Mouse (Mus musculus) yolk sac, embryonic 10.5 days (tissue): ENCODE data around the gene Cep170.
"Not testable (repeated sequence)": the region's sequence is repeated elsewhere in the genome, so short reads cannot be mapped to it uniquely, and the experiment has no call there.

Experiments
- DNase-seq: peaks from one replicate; pipeline ENCODE4 v3.0.0-alpha.2; 2017; ENCODE audit warnings: low spot score

Gene Cep170

DNA sequence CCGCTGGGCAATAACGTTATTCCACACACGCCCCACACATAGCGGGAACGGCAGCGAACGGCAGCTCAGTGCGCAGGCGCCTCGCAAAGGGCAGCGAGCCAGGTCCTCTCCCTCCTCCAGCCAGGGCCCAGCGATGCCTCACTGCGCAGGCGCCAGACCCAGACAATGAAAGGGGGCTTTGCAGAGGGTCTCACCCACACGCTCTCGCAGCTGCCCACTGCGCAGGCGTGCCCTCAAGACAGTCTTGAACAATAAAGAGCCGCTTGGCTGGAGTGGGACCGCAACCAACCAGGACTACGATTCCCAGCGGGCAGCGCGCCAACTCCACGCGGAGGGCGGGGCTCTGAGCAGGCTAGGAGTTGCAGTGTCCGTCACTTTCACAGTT is at the start of gene Cep170:
Cep170 (minus strand) TSS at position 32 of the 385 bp plus-strand sequence.
- peak; percentile 97 for DNase-seq

DNA sequence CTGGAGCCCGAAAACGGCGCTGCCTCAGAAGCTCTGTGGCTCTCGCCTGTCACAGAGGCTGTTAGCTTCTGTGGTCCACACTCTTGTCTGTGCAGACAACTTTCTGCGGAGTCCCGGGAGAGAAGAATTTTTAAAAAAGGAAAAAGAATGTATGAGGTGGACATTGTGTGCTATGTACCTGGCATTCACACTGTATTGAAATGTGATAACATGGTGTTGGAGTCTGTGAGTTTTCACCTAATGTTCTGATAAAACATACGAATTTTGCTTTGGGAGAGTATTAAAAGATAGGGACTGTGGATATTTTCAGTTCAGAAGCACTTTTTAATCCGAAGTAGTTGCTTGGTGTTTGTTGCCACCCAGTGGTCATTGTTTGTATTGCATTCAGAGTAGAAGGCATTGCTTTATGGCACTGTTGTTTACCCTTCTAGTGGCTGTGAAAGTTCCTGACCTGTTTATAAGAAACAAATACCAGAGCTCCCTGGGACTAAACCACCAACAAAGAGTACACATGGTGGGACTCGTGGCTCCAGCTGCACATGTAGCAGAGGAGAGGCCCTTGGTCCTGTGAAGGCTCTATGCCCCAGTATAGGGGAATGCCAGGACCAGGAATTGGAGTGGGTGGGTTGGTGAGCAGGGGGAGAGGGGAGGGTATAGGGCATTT is 48.2 kb upstream of the Cep170 start:
- peak; percentile 40 for DNase-seq

DNA sequence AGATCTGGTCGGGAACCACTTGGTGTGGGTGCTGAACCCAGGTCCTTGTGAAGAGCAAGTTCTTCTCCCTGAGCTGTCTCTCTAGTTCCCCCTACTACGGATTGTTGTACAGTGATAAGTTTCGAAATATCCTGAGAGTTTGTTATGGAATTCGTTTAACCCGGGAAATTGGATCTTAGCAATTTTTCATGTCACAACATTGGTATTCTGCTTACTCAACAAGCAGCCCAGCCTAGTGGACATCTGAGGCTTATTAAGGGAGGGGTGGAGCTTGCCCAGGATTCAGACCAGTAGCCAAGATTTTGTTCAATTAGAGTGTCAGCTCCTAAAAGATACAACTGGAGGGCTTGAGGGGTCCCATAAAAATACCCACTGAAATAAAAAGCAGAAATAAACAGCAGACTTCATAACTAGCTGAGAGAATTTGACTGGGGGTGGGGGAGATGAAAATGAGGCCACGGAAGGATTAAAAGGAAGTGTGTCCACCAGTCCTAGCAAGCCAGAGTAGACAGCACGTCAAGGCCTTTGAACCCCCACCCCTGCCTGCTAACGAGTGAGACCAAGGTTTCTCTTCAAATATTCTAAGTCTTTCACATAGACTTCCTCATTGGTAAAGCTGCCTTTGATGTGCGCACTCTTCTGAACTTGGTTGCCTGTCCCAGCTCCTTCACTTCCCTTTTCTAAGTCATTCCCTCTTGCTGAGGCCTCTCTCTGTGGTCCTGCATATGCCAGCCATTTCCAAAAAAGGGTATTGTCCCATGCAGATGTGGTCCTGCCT is 39.1 kb upstream of the Cep170 start:
- DNase-seq = no peak

DNA sequence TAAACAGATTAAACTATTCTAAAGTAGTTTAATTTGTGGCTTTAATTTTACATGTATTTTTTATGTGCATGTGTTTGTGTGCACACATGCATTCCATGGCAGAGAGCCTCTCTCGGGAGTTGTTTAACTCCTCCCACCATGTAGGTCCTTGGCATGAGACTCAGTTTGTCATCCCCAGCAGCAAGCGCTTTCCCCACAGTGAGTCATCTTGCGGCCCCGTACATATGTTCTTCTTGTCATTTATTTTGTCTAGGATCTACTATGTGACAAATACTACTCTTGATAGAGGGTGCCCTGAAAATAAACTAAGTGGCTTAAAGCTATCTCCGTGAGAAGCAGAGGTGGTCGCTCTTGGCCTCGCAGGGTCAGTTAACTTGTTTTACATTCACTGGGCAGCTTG is 37.5 kb upstream of the Cep170 start:
- no peak for DNase-seq

DNA sequence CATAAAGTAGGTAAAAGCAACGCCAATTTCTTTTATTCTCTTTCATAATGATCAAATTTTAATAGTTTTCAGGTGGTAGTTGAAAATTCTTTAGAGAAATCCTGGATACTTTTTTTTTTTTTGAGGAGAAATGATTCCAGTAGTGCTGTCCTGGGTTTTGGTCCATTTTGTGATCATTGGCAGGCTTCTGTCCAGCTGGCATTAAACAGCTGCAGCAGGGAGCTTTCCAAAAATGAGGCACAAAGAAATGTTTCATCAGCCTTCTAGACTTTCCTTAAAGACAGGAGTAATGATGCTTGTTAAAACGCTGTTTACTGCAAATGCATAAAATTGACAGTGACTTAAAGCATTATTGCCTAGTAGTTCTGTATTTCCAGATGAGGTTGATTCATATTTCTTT is 35.5 kb upstream of the Cep170 start:
- DNase-seq = no peak

DNA sequence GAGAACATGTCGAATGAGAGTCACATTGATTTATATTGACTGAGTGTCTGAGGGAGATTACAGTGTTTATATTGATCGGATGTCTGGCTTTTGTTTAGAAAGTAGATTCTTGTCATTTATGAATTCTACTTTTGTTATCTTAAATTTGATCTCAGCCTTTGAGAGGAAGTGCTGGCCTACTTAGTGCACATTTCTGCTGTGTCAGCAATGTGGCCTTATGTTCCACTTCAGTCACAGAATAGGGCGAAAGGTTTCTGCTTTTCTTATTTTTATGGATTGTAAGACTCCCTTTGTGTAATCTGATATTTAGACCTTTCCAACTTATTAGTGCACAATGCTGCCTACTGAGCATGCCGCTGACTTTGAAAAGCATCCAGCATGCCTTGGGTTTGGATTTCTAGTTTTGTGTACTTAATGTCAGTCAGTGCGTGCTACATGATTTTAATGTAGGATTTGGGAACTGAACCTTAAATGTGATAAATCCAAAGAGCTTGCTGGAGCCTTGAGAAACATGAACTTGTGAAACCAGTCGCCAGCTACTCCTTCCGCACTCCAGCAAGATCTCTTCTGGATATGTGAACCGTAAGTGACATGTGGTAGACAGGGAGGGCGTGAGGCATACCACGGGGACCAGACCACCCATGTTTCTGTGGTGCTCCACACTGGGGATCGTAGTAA is 34.9 kb upstream of the Cep170 start:
- DNase-seq = no peak

DNA sequence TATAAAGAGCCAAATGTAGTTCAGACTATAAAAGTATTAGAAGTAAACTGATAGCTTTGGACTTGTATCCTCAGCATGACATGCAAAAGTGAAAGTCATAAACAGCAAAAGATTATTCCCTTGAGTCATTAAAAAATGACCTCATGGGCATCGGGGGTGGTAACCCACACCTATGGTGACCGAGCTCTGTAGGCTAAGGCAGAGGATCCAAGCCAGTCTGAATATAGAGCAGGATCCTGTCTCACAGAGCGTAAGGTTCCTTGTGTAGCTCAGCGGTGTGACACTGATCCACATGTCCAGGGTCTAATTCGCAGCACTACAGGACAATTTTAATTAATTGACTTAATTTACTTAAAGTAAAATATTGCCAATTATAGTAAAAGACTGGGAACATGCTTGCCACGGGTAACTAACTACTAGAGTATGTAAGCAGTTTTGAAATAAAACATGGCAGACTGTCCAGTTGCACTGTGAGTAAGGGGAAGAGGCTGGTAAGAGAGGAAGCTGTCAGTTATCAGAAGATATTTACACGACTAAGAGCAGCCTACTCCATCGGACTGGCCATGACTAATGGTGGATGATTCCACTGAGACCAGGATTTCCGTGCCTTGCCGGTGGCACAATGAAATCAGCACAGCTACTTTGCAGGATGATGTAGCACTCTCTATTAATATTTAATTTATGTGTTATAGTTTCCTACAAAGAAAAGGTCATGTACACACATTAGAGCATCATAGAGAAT is 33.4 kb upstream of the Cep170 start:
- DNase-seq = no peak

DNA sequence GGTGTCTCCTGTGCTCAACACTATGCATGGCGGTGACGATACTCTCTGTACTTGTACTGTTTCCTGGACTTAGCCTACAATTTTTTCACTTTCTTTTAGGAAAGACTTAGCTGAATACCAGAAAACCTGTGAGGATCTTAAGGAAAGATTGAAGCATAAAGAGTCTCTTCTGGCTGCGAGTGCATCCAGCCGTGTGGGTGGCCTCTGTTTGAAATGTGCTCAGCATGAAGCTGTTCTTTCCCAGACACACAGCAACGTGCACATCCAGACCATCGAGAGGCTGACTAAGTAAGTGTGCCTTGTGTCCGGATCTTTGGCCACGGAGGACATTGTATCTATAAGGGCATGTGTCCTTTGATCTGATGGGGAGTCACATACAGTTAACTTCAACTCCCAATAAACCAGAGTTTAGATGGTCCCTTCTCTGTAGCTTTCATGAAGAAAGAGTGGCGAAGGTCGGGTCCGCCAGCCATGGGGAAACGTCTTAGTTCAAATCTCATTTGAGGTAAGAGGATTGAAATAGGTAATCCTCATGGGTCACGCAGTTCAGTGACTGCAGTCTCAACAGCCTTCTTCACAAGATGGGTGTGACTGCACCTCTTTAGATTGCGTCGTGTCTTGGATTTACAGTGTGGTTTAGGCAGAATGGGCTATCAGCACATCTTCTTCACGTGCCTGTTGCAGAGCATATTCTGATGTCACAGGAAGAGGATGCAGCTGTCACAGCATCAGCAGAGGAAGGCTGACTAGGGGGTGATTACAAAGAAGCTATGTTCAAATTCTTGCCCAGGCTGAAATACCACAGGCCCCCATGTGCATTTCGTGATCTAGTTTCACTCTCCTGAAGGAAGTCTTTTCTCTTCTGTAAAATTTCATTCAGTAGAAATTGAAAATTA is 31.5 kb upstream of the Cep170 start:
- DNase-seq = no peak

DNA sequence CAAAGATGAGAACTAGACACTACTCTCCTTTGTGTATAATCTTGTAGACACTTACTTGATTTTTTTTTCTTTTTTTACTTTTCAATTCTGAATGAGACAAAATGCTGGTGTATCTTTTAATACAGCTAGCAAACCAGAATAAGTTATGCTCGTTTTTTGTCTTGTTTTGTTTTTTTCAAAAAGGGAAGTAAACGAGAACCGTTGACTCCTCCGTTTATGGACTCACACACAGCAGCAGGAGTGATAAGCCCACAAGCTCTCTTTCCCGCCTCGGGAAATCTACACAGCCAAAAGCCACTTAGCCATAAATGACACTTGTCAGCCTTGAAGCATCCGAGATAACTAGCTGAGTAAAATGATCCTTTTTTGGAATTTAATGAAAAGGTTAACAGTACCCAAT is 22.7 kb upstream of the Cep170 start:
- not testable (repeated sequence) for DNase-seq

DNA sequence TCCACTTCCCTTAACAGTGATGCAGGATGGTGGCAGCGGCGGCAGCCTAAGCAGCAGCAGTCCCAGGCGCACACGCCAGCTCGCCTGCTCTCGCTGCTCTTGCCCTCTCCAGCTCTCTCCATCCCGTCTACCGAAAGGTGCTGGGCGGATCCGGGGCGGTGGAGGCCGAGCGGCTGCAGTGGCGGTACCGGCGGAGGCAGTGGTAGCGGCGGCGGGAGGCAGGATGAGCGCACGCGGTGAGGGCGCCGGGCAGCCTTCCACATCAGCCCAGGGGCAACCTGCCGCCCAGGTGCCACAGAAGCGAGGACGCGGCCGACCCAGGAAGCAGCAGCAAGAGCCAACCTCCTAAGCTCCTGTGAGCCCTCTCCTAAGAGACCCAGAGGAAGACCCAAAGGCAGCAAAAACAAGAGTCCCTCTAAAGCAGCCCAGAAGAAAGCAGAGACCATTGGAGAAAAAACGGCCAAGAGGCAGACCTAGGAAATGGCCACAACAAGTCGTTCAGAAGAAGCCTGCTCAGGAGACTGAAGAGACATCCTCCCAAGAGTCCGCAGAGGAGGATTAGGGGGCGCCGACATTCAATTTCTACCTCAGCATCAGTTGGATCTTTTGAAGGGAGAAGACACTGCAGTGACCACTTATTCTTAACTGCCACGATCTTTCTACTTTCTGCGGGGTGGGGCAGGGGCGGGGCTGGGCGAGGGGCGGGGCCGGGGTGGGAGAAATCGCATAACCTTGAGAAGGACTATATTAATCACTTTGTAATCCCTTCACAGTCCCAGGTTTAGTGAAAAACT is 21.8 kb upstream of the Cep170 start:
- no peak for DNase-seq

DNA sequence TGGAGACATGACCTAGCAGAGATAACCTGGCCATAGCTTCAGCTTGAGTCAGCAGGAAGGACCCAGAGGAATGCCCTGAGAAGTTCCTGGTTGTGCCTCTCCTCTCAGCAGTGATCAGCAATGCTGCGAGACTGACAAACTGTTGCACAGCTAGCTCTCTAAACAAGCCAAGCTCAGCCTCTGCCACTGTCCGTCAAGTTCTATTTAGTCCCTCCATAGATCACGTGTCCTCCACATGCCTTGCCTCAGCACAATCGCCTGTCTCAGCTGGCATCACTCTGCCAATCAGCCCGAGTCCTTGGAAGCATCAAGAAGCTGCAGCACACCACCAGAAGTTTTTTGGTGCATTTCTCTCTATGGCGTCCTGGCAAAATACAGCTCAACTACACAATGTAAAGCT is 21.0 kb upstream of the Cep170 start:
- no peak for DNase-seq

DNA sequence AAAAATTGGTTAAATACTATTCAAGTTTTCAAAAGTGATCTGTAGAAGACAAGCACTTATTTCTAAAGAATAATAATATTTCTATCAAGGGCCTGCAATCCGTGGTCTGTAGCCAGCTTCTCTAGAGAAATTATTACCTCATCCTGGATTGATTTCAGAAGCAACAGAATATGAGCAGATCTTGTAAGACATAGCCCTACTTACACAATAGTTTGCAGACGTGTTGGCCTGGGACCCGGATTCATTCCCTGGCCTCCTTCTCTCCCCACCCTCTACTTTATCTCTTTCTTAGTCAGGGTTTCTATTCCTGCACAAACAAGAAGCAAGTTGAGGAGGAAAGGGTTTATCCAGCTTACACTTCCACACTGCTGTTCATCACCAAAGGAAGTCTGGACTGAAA is 20.1 kb upstream of the Cep170 start:
- no peak for DNase-seq

DNA sequence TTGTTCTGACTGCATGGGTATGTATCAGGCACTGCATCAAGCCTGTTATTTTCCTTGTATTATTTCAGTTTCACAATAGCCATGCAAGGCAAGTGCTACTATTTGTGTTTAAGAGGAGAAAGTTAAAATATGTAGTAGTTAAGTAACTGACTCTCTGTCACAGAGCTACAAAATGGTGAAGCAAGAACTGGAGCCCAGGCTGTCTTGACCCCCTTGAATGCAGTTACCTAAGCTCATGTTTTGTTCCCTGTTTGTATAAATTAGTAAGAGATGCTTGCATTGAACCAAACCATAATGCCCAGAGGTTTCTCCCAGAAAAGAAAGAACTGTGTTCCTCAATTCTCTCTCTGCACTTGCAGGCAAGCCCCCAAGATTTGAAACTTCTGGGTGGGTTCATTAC is 19.4 kb upstream of the Cep170 start:
- DNase-seq = no peak

DNA sequence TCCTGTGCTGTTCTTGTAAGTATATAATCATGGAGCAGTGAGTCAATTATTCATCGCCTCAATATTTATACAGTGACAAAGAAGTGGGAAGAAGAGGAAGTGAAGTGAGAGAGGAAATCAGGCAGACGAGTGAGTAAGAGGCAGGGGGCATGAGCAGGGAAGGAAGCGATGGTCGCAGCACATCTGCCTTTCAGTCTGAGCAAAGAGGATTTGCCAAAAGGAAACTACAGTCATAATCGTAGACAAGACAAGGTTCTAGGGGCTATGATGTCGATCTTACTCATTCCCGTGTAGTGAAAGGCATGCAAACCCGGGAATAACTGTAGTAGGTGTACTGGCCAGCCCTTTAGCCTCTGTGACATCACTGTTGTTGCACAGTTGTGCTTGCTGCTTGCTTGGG is 18.7 kb upstream of the Cep170 start:
- DNase-seq = no peak

DNA sequence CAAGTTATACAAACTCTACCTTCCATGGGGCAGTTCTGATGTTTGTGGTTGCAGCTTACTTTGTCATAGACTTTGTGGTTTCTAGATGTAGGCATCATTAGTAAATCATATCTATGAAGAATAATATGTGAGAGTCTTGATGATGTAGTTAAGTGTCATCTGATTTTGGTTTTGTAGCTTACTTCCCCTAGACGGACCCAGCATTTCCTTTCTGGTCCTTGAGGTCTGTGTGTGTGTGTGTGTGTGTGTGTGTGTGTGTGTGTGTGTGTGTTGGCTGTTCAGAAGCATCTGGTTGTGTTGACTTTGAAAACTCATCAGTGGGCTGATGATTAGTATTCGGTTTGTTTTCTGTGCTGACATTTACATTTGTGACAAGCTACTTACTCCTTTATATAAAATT is 18.2 kb upstream of the Cep170 start:
- no peak for DNase-seq

DNA sequence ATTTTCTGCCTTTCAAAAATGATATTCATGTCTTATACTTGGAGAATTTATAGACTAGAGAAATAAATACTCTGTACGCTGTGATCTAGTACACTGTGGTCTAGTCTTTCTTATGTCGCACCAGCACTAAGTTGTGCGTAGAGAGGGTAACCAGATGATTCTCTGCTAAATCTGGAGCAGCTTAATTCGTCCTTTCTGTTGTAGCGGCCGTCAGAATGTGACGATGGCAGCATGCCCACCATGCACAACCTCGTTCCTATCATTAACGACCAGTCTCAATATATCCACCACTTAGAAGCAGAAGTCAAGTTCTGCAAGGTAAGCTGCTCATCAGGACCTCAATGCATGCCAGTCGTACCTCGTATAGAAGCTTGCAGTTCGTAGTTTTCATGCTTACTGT is 14.8 kb upstream of the Cep170 start:
- no peak for DNase-seq

DNA sequence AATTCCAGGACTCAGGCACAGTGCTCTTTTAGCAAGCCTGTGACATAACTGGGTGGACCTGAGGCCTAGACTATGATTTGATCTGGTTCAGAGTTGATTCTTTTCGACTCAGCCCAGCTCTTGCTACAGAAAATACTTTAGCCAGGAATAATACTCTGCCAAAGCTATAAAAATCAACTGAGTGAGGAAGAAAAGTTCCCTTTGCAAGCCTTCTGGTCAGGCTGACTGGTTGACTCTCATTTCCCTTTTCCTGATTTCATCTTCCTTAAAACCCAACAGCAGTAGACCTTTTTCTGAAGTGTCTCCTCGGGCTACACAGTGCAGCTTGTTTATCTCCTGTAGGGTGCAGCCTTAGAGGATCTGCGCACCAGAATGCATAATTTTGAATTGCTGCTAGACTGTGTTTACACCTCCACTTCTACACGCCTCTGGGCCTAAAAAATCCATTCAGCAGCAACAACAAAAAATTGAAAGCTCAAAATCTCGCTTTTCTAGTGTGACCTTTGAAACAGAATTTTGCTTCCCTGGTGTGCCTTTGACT is 14.1 kb upstream of the Cep170 start:
- DNase-seq = no peak

DNA sequence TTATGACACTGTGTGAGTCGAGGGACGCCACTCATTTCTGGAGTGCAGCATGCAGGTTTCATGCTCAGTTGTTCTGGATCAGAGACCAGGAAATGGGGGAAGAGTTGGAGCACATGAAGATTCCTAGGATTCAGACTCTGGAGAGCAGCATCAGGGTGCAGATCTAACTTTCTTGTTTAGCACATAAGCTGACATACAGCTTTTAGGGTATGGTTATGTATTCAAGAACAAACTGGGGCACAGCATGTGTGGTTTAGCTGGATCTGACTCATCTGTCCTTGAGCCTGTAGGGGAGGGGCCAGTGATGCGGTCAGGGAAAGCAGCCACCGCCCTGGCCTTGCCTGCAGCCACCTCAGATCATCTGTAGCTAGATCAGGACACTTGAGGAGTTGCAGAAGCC is 13.5 kb upstream of the Cep170 start:
- peak; percentile 8 for DNase-seq

DNA sequence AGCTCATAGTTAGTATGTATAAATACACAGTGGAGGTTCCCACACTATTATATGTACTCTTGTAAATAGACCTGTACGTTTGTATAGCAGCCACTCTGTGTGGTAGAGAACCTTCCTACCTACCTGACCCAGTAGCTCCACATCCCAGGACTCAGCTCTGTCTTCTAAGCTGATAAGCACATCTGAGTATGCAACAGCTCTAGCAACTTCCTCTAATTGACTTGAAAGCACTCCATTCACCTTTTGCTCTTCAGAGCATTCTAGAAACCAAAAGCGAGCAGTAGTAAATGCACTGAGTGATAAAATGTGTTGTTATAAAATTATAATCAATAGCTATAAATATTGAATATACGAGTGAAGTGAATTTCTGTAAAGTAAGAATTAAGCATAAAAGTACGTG is 13.1 kb upstream of the Cep170 start:
- no peak for DNase-seq

DNA sequence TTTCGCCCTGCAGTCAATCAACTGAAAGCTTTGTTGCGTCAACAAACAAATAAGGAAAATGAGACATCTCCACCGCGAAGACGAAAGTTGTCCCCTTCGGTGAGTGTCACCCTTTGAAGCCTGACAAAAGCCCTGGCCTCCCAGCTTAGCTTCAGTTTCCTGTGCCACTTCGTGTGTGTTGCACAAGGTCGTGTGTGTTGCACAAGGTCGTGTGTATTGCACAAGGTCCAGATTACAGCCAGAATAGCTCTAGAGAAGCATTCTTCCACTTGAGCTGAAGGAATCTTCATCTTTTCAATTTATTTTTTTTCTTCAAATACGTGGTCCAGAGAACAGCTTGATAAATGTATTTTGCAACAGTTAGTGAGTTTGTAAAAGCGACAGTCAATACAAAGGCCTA is 12.3 kb upstream of the Cep170 start:
- DNase-seq = no peak
